Mouse (Mus musculus) testis, adult 2 months (tissue): Measurements from ENCODE around the gene Rngtt.

ENCODE experiments used
- CTCF ChIP-seq: fragments of 200-500 bp; IDR thresholded peaks from 2 replicates; pipeline ENCODE4 v1.5.1; 2012; ENCODE audit warnings: low read depth, mild to moderate bottlenecking, inconsistent platforms, low read length, moderate library complexity; ENCODE audit not compliant: control insufficient read depth, insufficient read depth, insufficient replicate concordance
- POLR2A ChIP-seq: fragments of 200-500 bp; IDR thresholded peaks from 2 replicates; pipeline ENCODE4 v1.6.1; 2012; ENCODE audit warnings: low read depth, mild to moderate bottlenecking, inconsistent platforms, low read length, moderate library complexity; ENCODE audit not compliant: control insufficient read depth

- TF ChIP-seq CTCF (no peak), POLR2A (no peak)
These were observed 7.1 kb upstream of the Rngtt start for GRCm38 (mm10) chr4:33303057-33303456.
